Mouse (Mus musculus): ENCODE measurements around the gene Atrnl1. TPM values are rescaled to one million over a fixed set of nuclear protein-coding genes. Genes with fewer than 3 reads are reported as not detected.

Atrnl1 gene
- polyA plus RNA-seq, 1 experiment = 18.6 TPM

GRCm38 (mm10) chr19:58113092-58113731, 502.4 kb downstream of the Atrnl1 start:
- Histone ChIP-seq H3K4me1 (ENCODE audit: control insufficient read depth, insufficient read depth, low read length) (no peaks in the 10 kb centered on the region), H3K4me3 (replicated peaks; ENCODE audit: extremely low read depth, low read depth, low read length) (no peak overlapping the region)
- TF ChIP-seq POLR2A (IDR thresholded peaks at IDR 0.05; ENCODE audit: borderline replicate concordance, extremely low read depth, low read depth, low read length) = no peak
- no peak for TF ChIP-seq CTCF (IDR thresholded peaks at IDR 0.05; ENCODE audit: insufficient read depth, low read length)
- no peak for DNase-seq
- 90% methylated on average over 5 of the region's 5 CpGs for WGBS

- 86% methylated on average over 6 of the region's 6 CpGs for WGBS
- TF ChIP-seq CTCF (IDR thresholded peaks at IDR 0.05; ENCODE audit: insufficient read depth, low read length) (no peak), POLR2A (IDR thresholded peaks at IDR 0.05; ENCODE audit: borderline replicate concordance, extremely low read depth, low read depth, low read length) (no peak)
- no peak for DNase-seq
- Histone ChIP-seq H3K4me1 (ENCODE audit: control insufficient read depth, insufficient read depth, low read length) (no peaks in the 10 kb centered on the region), H3K4me3 (replicated peaks; ENCODE audit: extremely low read depth, low read depth, low read length) (no peak overlapping the region)
Observed at GRCm38 (mm10) chr19:58117595-58117994, 506.8 kb downstream of the Atrnl1 start.

GRCm38 (mm10) chr19:58118141-58118835, 507.5 kb downstream of the Atrnl1 start:
- no peak for DNase-seq
- no peak overlapping the region for H3K4me3 ChIP-seq (replicated peaks; ENCODE audit: extremely low read depth, low read depth, low read length)
- WGBS = 89% methylated on average over 19 of the region's 19 CpGs
- no peaks in the 10 kb centered on the region for H3K4me1 ChIP-seq (ENCODE audit: control insufficient read depth, insufficient read depth, low read length)
- 0 out of 2 replicates have a peak, but pooled peaks have one; percentile 8 for TF ChIP-seq CTCF (IDR thresholded peaks at IDR 0.05; ENCODE audit: insufficient read depth, low read length)
- TF ChIP-seq POLR2A (IDR thresholded peaks at IDR 0.05; ENCODE audit: borderline replicate concordance, extremely low read depth, low read depth, low read length) = no peak

- WGBS = 95% methylated on average over 11 of the region's 11 CpGs
- DNase-seq = no peak
- TF ChIP-seq POLR2A (IDR thresholded peaks at IDR 0.05; ENCODE audit: borderline replicate concordance, extremely low read depth, low read depth, low read length) (no peak), CTCF (IDR thresholded peaks at IDR 0.05; ENCODE audit: insufficient read depth, low read length) (no peak)
- Histone ChIP-seq H3K4me3 (replicated peaks; ENCODE audit: extremely low read depth, low read depth, low read length) (no peak overlapping the region), H3K4me1 (ENCODE audit: control insufficient read depth, insufficient read depth, low read length) (no peaks in the 10 kb centered on the region)
Observed at GRCm38 (mm10) chr19:58118864-58119263, 508.0 kb downstream of the Atrnl1 start.

- H3K4me3 ChIP-seq (replicated peaks; ENCODE audit: extremely low read depth, low read depth, low read length) = no peak overlapping the region
- no peak for TF ChIP-seq CTCF (IDR thresholded peaks at IDR 0.05; ENCODE audit: insufficient read depth, low read length)
- DNase-seq = no peak
- 47% methylated on average over 13 of the region's 13 CpGs for WGBS
- no peaks in the 10 kb centered on the region for H3K4me1 ChIP-seq (ENCODE audit: control insufficient read depth, insufficient read depth, low read length)
Observed at GRCm38 (mm10) chr19:58119681-58120173, 508.9 kb downstream of the Atrnl1 start.

GRCm38 (mm10) chr19:58120661-58121060, 509.8 kb downstream of the Atrnl1 start:
- WGBS = 80% methylated on average over 9 of the region's 9 CpGs
- TF ChIP-seq CTCF (IDR thresholded peaks at IDR 0.05; ENCODE audit: insufficient read depth, low read length) (no peak), POLR2A (IDR thresholded peaks at IDR 0.05; ENCODE audit: borderline replicate concordance, extremely low read depth, low read depth, low read length) (no peak)
- DNase-seq = no peak
- no peaks in the 10 kb centered on the region for H3K4me1 ChIP-seq (ENCODE audit: control insufficient read depth, insufficient read depth, low read length)
- no peak overlapping the region for H3K4me3 ChIP-seq (replicated peaks; ENCODE audit: extremely low read depth, low read depth, low read length)

- no peaks in the 10 kb centered on the region for H3K4me1 ChIP-seq (ENCODE audit: control insufficient read depth, insufficient read depth, low read length)
- no peak overlapping the region for H3K4me3 ChIP-seq (replicated peaks; ENCODE audit: extremely low read depth, low read depth, low read length)
- WGBS = 63% methylated on average over 6 of the region's 6 CpGs
- DNase-seq = no peak
- no peak for TF ChIP-seq POLR2A (IDR thresholded peaks at IDR 0.05; ENCODE audit: borderline replicate concordance, extremely low read depth, low read depth, low read length)
- TF ChIP-seq CTCF (IDR thresholded peaks at IDR 0.05; ENCODE audit: insufficient read depth, low read length) = no peak
Observed at GRCm38 (mm10) chr19:58121628-58122027, 510.8 kb downstream of the Atrnl1 start.

- no peak for TF ChIP-seq CTCF (IDR thresholded peaks at IDR 0.05; ENCODE audit: insufficient read depth, low read length)
- TF ChIP-seq POLR2A (IDR thresholded peaks at IDR 0.05; ENCODE audit: borderline replicate concordance, extremely low read depth, low read depth, low read length) = no peak
- DNase-seq = no peak
Observed at GRCm38 (mm10) chr19:58123620-58124019, 512.8 kb downstream of the Atrnl1 start.

GRCm38 (mm10) chr19:58124566-58124965, 513.7 kb downstream of the Atrnl1 start:
- TF ChIP-seq POLR2A (IDR thresholded peaks at IDR 0.05; ENCODE audit: borderline replicate concordance, extremely low read depth, low read depth, low read length) (no peak), CTCF (IDR thresholded peaks at IDR 0.05; ENCODE audit: insufficient read depth, low read length) (no peak)
- H3K4me1 ChIP-seq (ENCODE audit: control insufficient read depth, insufficient read depth, low read length) = no peaks in the 10 kb centered on the region
- no peak overlapping the region for H3K4me3 ChIP-seq (replicated peaks; ENCODE audit: extremely low read depth, low read depth, low read length)
- DNase-seq = no peak
- 74% methylated on average over 5 of the region's 5 CpGs for WGBS

More at GRCm38 (mm10) chr19:58123620-58124019, 512.8 kb downstream of the Atrnl1 start:
- 75% methylated on average over 3 of the region's 3 CpGs for WGBS
- no peak overlapping the region for H3K4me3 ChIP-seq (replicated peaks; ENCODE audit: extremely low read depth, low read depth, low read length)
- no peaks in the 10 kb centered on the region for H3K4me1 ChIP-seq (ENCODE audit: control insufficient read depth, insufficient read depth, low read length)

- Histone ChIP-seq H3K4me1 (ENCODE audit: control insufficient read depth, insufficient read depth, low read length) (no peaks in the 10 kb centered on the region), H3K4me3 (replicated peaks; ENCODE audit: extremely low read depth, low read depth, low read length) (no peak overlapping the region)
- TF ChIP-seq CTCF (IDR thresholded peaks at IDR 0.05; ENCODE audit: insufficient read depth, low read length) (no peak), POLR2A (IDR thresholded peaks at IDR 0.05; ENCODE audit: borderline replicate concordance, extremely low read depth, low read depth, low read length) (no peak)
- no peak for DNase-seq
- 89% methylated on average over 14 of the region's 14 CpGs for WGBS
Observed at GRCm38 (mm10) chr19:58125010-58125409, 514.2 kb downstream of the Atrnl1 start.
